Mouse (Mus musculus): ENCODE measurements around the gene Ccser1.

Gene Ccser1

DNA sequence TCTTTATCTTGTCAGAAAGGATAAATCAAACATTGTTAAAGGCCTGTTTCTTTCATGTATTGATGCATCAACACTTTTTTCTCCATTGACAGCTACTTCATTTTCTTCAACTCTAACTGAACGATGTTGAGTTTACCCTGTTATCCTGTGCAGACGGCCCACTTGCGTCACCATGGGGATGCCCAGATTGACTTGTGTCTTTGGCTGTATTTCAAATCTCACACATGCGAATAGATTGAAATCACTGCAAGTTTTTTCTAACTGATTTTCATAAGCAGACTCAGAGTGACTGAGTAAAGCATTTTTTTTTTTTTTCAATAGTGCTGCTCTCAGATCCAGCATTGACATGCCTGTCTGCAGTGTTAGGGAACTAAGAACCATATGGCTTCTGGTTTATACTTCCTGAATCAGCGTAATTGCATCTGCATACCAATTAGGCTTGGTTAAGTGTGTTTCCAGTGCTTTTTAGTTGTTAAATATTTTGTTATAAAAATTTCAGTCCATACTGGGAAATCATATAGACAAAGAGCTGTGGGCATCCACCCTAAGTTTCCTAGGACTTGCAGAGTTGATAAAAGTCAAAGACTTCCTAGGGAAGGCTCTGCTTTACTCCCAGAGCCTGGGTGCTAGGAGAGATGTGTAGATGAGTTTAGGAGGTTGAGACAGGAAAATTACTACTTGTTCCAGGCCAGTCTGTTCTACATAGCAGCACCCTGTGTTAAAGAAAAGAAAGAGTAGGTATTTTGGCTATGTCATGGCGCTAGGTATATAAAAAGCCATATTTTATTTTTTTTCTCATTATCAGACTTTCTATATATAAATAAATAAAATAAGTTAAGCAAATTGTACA is 116.3 kb downstream of the Ccser1 start:
- DNase-seq (ENCODE audit: low read depth, low spot score): no peak

- DNase-seq (ENCODE audit: low read depth, low spot score): no peak
These were observed 120.3 kb downstream of the Ccser1 start for GRCm38 (mm10) chr6:61300441-61300840.

DNA sequence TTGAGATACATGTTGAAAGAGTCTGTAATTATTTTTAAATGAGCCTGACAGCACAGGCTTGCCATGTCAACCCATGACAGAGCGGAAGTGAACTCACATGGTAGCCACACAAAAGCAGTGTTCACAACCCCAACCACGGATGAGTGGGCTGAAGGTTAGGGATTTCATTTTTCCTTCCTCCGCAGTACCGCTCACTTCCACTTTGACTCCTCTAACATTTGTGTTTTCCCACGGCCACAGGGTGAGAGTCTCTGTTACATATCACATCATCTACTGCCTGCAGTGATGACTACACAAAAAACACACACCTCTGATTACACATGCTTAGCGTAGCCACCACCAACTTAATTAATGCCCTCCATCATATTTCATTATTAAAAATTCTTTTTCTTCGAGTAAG is 120.9 kb downstream of the Ccser1 start:
- no peak for DNase-seq (ENCODE audit: low read depth, low spot score)

DNA sequence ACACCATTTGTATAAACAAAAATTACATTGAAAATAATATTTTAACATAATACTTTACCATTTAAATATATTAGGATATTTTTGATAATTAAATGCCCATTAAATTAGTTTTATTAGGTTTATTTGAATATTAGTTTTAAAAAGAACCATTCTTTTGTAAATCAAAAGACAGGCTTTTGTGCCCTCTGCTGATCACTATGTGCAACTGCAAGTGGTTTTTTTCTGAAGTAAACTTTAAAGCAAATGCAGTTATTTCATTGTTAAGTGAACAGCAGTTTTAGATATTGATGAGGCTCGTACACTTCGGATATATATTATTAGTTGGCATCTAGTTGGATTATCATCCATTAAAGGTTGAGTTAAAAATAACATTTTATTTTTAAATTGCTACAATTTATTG is 121.5 kb downstream of the Ccser1 start:
- no peak for DNase-seq (ENCODE audit: low read depth, low spot score)

DNA sequence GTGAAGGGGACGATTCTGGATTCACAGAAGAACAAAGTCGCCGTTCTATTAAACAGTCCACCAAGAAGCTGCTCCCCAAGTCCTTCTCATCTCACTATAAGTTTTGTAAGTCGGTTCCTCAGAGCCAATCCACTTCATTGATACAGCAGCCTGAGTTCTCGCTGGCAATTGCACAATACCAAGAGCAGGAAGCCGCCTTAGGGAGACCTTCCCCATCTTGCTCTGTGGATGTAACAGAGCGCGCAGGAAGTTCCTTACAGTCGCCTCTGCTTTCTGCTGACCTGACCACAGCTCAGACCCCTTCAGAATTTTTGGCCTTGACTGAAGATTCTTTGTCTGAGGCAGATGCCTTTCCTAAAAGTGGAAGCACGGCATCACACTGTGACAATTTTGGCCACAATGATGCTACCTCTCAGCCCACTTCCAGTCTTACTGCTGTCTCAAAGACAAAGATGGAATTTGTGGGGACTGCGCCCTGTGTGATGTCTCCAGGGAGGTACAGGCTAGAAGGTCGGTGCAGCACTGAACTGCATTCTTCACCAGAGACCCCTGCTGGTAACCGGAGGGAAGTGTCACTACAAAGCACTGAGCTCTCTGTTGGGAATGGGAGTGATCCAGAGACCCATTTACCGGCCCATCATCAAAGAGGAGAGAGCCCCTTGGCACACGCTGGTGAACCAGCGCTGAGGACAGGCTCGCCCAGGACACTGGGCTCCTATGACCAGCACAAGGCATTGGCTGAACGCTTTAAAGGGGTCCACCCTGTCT is 131.4 kb downstream of the Ccser1 start:
- peak; percentile 81 for DNase-seq (ENCODE audit: low read depth, low spot score)

- peak; percentile 60 for DNase-seq (ENCODE audit: low read depth, low spot score)
These were observed 135.9 kb downstream of the Ccser1 start for GRCm38 (mm10) chr6:61315884-61316601.

DNA sequence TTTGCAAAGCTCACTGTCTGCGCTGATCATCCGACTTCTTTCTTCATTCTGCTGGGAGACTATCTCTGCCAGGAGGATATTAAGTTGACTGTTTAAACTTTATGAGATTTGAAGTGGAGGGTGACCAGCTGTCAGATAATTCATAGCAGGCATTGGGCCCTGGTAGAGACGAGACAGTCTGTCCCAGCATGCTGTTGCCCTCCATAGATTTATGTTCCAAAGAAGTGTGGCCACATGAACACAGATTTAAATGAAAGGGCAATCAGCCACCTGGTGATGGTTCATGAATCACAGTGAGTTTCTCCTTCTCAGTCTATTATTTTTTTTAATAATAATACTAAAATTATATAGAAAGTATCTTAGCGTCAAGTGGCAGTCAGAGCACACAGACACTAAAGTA is 140.7 kb downstream of the Ccser1 start:
- no peak for DNase-seq (ENCODE audit: low read depth, low spot score)

- DNase-seq (ENCODE audit: low read depth, low spot score): no peak
These were observed 142.2 kb downstream of the Ccser1 start for GRCm38 (mm10) chr6:61322328-61322727.

DNA sequence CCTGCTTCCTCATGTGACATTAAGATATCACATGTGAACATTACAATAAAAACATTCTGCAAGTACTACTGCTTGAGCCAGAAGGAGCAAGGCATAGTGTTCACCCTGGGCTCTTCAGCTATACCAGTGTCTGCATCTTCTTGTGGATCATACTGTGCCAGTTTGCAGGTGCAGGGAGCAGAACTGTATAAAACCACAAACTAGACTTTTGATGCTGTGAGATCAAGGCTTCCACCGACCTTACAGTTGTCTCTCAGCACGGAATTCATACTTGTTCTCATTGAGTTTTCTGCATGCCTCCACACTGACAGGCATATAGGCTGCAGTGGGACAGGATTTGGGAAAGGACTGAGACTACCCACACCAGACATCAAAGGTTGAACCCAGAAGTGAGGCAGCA is 146.0 kb downstream of the Ccser1 start:
- no peak for DNase-seq (ENCODE audit: low read depth, low spot score)

DNA sequence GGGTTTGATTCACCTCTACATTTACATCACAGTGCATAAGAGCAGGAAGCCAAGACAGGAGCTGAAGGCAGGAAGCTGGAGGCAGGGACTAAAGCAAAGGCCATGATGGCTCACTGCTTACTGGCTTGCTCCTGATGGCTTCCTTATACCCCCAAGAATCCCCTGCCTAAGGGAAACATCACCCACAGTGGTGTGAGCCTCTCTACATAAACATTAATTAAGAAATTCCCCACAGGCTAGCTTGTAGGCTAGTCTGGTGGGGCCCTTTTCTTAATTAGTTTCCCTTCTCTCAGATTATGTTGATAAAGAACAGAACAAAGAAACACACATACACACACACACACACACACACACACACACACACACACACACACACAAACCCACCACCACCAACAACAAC is 148.9 kb downstream of the Ccser1 start:
- no peak for DNase-seq (ENCODE audit: low read depth, low spot score)

GRCm38 (mm10) chr6:61329593-61330540 is 149.7 kb downstream of the Ccser1 start:
- DNase-seq (ENCODE audit: low read depth, low spot score): no peak

DNA sequence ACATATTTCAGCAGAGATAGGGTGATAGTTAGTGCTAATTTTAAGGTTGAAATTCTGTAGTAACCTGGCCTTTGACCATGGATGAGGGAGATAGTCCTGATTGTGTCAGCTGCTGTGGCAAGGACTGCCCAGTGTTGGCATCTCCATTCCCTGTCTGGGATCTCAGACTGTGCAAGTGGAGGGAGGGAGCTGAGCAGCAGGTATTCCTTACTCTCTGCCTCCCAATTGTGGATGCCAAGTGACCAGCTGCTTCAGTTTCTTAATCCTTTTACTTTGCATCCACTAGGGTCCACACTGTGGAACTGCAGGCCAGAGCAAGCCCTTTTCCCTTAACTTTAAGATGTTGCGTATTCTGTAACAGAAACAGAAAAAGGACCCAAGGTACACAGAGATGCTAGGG is 154.3 kb downstream of the Ccser1 start:
- no peak for DNase-seq (ENCODE audit: low read depth, low spot score)

- no peak for DNase-seq (ENCODE audit: low read depth, low spot score)
These were observed 167.1 kb downstream of the Ccser1 start for GRCm38 (mm10) chr6:61347045-61347838.

GRCm38 (mm10) chr6:61363722-61364121 is 183.6 kb downstream of the Ccser1 start:
- no peak for DNase-seq (ENCODE audit: low read depth, low spot score)

DNA sequence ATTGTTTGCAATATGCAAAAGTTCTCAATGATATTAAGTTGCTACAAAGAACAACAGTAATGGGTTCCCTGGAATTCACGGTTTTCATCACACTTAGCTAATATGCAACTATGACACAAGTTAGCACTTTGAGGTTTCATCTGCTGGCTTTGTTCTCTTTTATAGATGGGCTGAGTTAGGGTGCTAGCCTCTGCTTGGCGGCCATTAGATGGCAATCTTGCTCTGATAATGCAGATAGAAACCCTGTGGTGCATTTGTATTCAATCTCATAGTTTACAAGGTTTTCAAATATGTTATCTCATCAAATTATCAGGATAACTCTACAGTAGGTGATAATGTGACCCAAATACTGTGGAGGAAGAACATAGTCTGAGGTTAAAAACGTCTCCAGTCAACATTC is 202.4 kb downstream of the Ccser1 start:
- peak; percentile 26 for DNase-seq (ENCODE audit: low read depth, low spot score)

- DNase-seq (ENCODE audit: low read depth, low spot score): no peak
These were observed 202.9 kb downstream of the Ccser1 start for GRCm38 (mm10) chr6:61382991-61383390.

GRCm38 (mm10) chr6:61387046-61387445 is 206.9 kb downstream of the Ccser1 start:
- no peak for DNase-seq (ENCODE audit: low read depth, low spot score)

- no peak for DNase-seq (ENCODE audit: low read depth, low spot score)
These were observed 247.4 kb downstream of the Ccser1 start for GRCm38 (mm10) chr6:61427490-61427889.

GRCm38 (mm10) chr6:61430881-61431725 is 251.0 kb downstream of the Ccser1 start:
- peak; percentile 72 for DNase-seq (ENCODE audit: low read depth, low spot score)

GRCm38 (mm10) chr6:61431726-61431984 is 251.5 kb downstream of the Ccser1 start:
- no peak for DNase-seq (ENCODE audit: low read depth, low spot score)

Data from ES-CJ7 (cell line).